Mouse (Mus musculus) c-Kit-positive CD71-positive TER-119-positive erythroid progenitor cells, embryonic 14.5 days (primary cell): ENCODE results near the gene Acat2.
A peak's percentile ranks its signal among the peaks of the same experiment; 100 is the strongest.
"Not testable (repeated sequence)": the region's sequence is repeated elsewhere in the genome, so short reads cannot be mapped to it uniquely, and the experiment has no call there.

ENCODE experiments used
- DNase-seq: peaks from one replicate; pipeline ENCODE4 v3.0.0-alpha.2; 2013; ENCODE audit warnings: low spot score

The Acat2 gene

GRCm38 (mm10) chr17:12960331-12960873 is at the start of gene Acat2:
TSS of gene Acat2 (minus strand) at chr17:12960747.
- peak; percentile 91 for DNase-seq

GRCm38 (mm10) chr17:13009887-13010286 is 49.3 kb upstream of the Acat2 start:
- DNase-seq: peak; percentile 80

- DNase-seq: peak; percentile 22
Measured at GRCm38 (mm10) chr17:13008528-13008927, 48.0 kb upstream of the Acat2 start.

- DNase-seq: peak; percentile 93
Measured at GRCm38 (mm10) chr17:13007730-13008425, 47.3 kb upstream of the Acat2 start.

GRCm38 (mm10) chr17:13006984-13007383 is 46.4 kb upstream of the Acat2 start:
- DNase-seq: no peak

GRCm38 (mm10) chr17:13006546-13006945 is 46.0 kb upstream of the Acat2 start, which contains the start of gene Sod2:
TSS of gene Sod2 (plus strand) at chr17:13006846.
- DNase-seq: not testable (repeated sequence)

- DNase-seq: not testable (repeated sequence)
Measured at GRCm38 (mm10) chr17:13004436-13004835, 43.9 kb upstream of the Acat2 start.

GRCm38 (mm10) chr17:13002243-13002642 is 41.7 kb upstream of the Acat2 start:
- DNase-seq: not testable (repeated sequence)

GRCm38 (mm10) chr17:12999069-12999468 is 38.5 kb upstream of the Acat2 start:
- no peak for DNase-seq

GRCm38 (mm10) chr17:12997890-12998289 is 37.3 kb upstream of the Acat2 start:
- DNase-seq: no peak

- DNase-seq: no peak
Measured at GRCm38 (mm10) chr17:12996345-12996744, 35.8 kb upstream of the Acat2 start.

GRCm38 (mm10) chr17:12994069-12994468 is 33.5 kb upstream of the Acat2 start, which contains the start of gene Wtap:
TSS of gene Wtap (minus strand) at chr17:12994169.
- no peak for DNase-seq

GRCm38 (mm10) chr17:12992470-12992991 is 32.0 kb upstream of the Acat2 start:
- peak; percentile 82 for DNase-seq

- peak; percentile 60 for DNase-seq
Measured at GRCm38 (mm10) chr17:12991635-12992358, 31.2 kb upstream of the Acat2 start.

- peak; percentile 44 for DNase-seq
Measured at GRCm38 (mm10) chr17:12991194-12991634, 30.7 kb upstream of the Acat2 start.

- DNase-seq: no peak
Measured at GRCm38 (mm10) chr17:12990567-12991145, 30.1 kb upstream of the Acat2 start.

- DNase-seq: not testable (repeated sequence)
Measured at GRCm38 (mm10) chr17:12988096-12988495, 27.5 kb upstream of the Acat2 start.

- no peak for DNase-seq
Measured at GRCm38 (mm10) chr17:12983988-12984387, 23.4 kb upstream of the Acat2 start.

GRCm38 (mm10) chr17:12978546-12978945 is 18.0 kb upstream of the Acat2 start:
- DNase-seq: no peak

GRCm38 (mm10) chr17:12973851-12974250 is 13.3 kb upstream of the Acat2 start:
- no peak for DNase-seq

- DNase-seq: no peak
Measured at GRCm38 (mm10) chr17:12967173-12967572, 6.6 kb upstream of the Acat2 start.

- no peak for DNase-seq
Measured at GRCm38 (mm10) chr17:12963476-12963875, 2.9 kb upstream of the Acat2 start.
